14 mouse cellular contexts compared by ENCODE assay signal in the genomic region with DNA sequence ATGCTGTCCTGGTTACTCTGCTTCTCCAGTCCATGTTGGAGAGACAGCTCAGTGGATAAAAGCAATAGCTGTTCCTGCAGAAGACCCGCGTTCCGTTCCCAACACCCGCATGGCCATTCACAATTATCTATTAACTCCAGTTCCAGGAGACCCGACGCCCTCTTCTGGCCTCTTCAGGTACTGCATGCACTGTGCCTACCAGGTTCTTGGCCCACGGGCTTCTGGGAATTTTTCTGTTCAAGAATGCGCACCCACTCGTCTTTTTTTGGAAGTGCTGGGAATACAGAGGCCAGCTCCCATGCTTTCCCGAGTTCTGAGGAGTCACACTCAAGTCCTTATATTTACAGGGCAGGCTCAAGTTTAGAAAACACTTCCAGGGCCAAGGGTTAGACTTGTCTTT.
DNase-seq lines count a peak whose midpoint lies in the region; ATAC-seq and TF ChIP-seq lines count a peak whose summit lies in the region.
"Had no signal": no experiment of that assay in that cellular context is flagged by ENCODE, and none has a peak within 500 bp of the region (broad histone marks: within the 10 kb centered on the region; RNA-seq: fewer than 3 reads in every experiment).

No protein-coding gene starts in this region.

- WGBS in embryonic facial prominence, embryonic 10.5 days = 72% methylated on average over 10 of the region's 10 CpGs
- WGBS in small intestine, adult 2 months = 74% methylated on average over 10 of the region's 10 CpGs
- 73% methylated on average over 10 of the region's 10 CpGs for WGBS in kidney, embryonic 16.5 days

- H3K9ac ChIP-seq in kidney, embryonic 16.5 days (replicated peaks; ENCODE audit: low read length) = no peak overlapping the region
- H3K9ac ChIP-seq: liver, embryonic 15.5 days; midbrain, embryonic 12.5 days; neural tube, embryonic 12.5 days had no signal

- H3K4me1 ChIP-seq in embryonic facial prominence, embryonic 10.5 days = peaks cover 12% of the 10 kb centered on the region
- H3K4me1 ChIP-seq in small intestine, adult 2 months (ENCODE audit: control insufficient read depth, insufficient read depth, insufficient read length, low read length) = no peaks in the 10 kb centered on the region
- peaks cover 6% of the 10 kb centered on the region for H3K4me1 ChIP-seq in kidney, embryonic 16.5 days (ENCODE audit: insufficient read depth, low read length)
- H3K4me1 ChIP-seq: liver, embryonic 15.5 days had no signal

- peak; percentile 13 for DNase-seq in adrenal gland, postnatal 14 days
- no peak for DNase-seq in adrenal gland, postnatal 25 days
- no peak for DNase-seq in layer of hippocampus, adult 2 months (ENCODE audit: low spot score in 2 of 2)
- DNase-seq in layer of hippocampus, postnatal 14 days (ENCODE audit: low spot score in 2 of 2) = no peak
- DNase-seq in embryonic facial prominence, embryonic 10.5 days (ENCODE audit: low spot score) = peak; percentile 29
- DNase-seq in layer of hippocampus, adult 8-10 months (ENCODE audit: low spot score in 2 of 2) = no peak
- DNase-seq: heart, adult 11 months; retina, postnatal 1 day had no signal

- peaks cover 55% of the 10 kb centered on the region for H3K27me3 ChIP-seq in embryonic facial prominence, embryonic 10.5 days (replicated peaks; ENCODE audit: low read depth, poor library complexity, severe bottlenecking)
- peaks cover 21% of the 10 kb centered on the region for H3K27me3 ChIP-seq in small intestine, adult 2 months (ENCODE audit: control insufficient read depth, insufficient read depth, low read length)
- H3K27me3 ChIP-seq in kidney, embryonic 16.5 days (ENCODE audit: insufficient read depth, low read length) = peaks cover 48% of the 10 kb centered on the region

- no peak overlapping the region for H3K27ac ChIP-seq in layer of hippocampus, adult 2 months
- no peak overlapping the region for H3K27ac ChIP-seq in embryonic facial prominence, embryonic 10.5 days (replicated peaks)
- no peak overlapping the region for H3K27ac ChIP-seq in small intestine, adult 2 months (ENCODE audit: insufficient read depth, low read depth, low read length)
- no peak overlapping the region for H3K27ac ChIP-seq in kidney, embryonic 16.5 days (ENCODE audit: low read length)
- H3K27ac ChIP-seq: hindbrain, embryonic 10.5 days; liver, embryonic 15.5 days; midbrain, embryonic 12.5 days; neural tube, embryonic 12.5 days had no signal

- TF ChIP-seq CTCF in layer of hippocampus, adult 2 months (conservative IDR thresholded peaks at IDR 0.05) = peak; percentile 64
- peak; percentile 41; the same call in 1 of the 2 replicates for TF ChIP-seq CTCF in small intestine, adult 2 months (IDR thresholded peaks at IDR 0.05; ENCODE audit: extremely low read depth, insufficient read length, insufficient replicate concordance, low read depth, low read length)

- ATAC-seq in kidney, embryonic 16.5 days (ENCODE audit: low FRiP score, low TSS enrichment) = no peak

- H3K4me2 ChIP-seq in kidney, embryonic 16.5 days (replicated peaks; ENCODE audit: low read depth, low read length) = no peak overlapping the region
- H3K4me2 ChIP-seq: liver, embryonic 15.5 days; midbrain, embryonic 12.5 days; neural tube, embryonic 12.5 days had no signal

- H3K9me3 ChIP-seq in embryonic facial prominence, embryonic 10.5 days = no peaks in the 10 kb centered on the region
- H3K9me3 ChIP-seq in kidney, embryonic 16.5 days (ENCODE audit: low read length) = peaks cover 7% of the 10 kb centered on the region; the same call in 1 of the 2 replicates
- H3K9me3 ChIP-seq: hindbrain, embryonic 10.5 days; liver, embryonic 15.5 days; midbrain, embryonic 12.5 days; neural tube, embryonic 12.5 days had no signal

- no peak overlapping the region for H3K4me3 ChIP-seq in layer of hippocampus, adult 2 months
- no peak overlapping the region for H3K4me3 ChIP-seq in embryonic facial prominence, embryonic 10.5 days
- H3K4me3 ChIP-seq in small intestine, adult 2 months (ENCODE audit: low read depth, low read length) = no peak overlapping the region
- H3K4me3 ChIP-seq in kidney, embryonic 16.5 days (ENCODE audit: low read length) = no peak overlapping the region
- H3K4me3 ChIP-seq: hindbrain, embryonic 10.5 days; liver, embryonic 15.5 days; midbrain, embryonic 12.5 days; neural tube, embryonic 12.5 days had no signal

- no peaks in the 10 kb centered on the region for H3K36me3 ChIP-seq in embryonic facial prominence, embryonic 10.5 days (replicated peaks)
- H3K36me3 ChIP-seq in small intestine, adult 2 months (ENCODE audit: control insufficient read depth, insufficient read depth, low read length) = no peaks in the 10 kb centered on the region
- no peaks in the 10 kb centered on the region for H3K36me3 ChIP-seq in kidney, embryonic 16.5 days (ENCODE audit: insufficient read depth, low read length)
- H3K36me3 ChIP-seq: hindbrain, embryonic 10.5 days; liver, embryonic 15.5 days; midbrain, embryonic 12.5 days; neural tube, embryonic 12.5 days had no signal

- no peak for TF ChIP-seq POLR2A in small intestine, adult 2 months (IDR thresholded peaks at IDR 0.05; ENCODE audit: low read depth, low read length)

Comparison
In these comparisons a context has a peak if more than half of its experiments do, and no peak if none do; other contexts are left out.
1. DNase-seq: peak in adrenal gland, postnatal 14 days (single experiment) and embryonic facial prominence, embryonic 10.5 days (single experiment); none in adrenal gland, postnatal 25 days (single experiment), layer of hippocampus, adult 2 months (0 of 2), layer of hippocampus, postnatal 14 days (0 of 2) and layer of hippocampus, adult 8-10 months (0 of 2).